Mouse (Mus musculus) retina, embryonic 14.5 days (tissue): Measurements from ENCODE around the gene Bves.

Experiments
- DNase-seq: peaks from one replicate; pipeline ENCODE4 v3.0.0-alpha.2; 2015; ENCODE audit warnings: low spot score

The Bves gene

GRCm38 (mm10) chr10:45356091-45356490 is 20.5 kb downstream of the Bves start:
- DNase-seq: no peak

- no peak for DNase-seq
Measured at GRCm38 (mm10) chr10:45363396-45363795, 27.8 kb downstream of the Bves start.

- peak; percentile 32 for DNase-seq
Measured at GRCm38 (mm10) chr10:45366987-45367705, 31.6 kb downstream of the Bves start.

- DNase-seq: no peak
Measured at GRCm38 (mm10) chr10:45369639-45370038, 34.1 kb downstream of the Bves start.

GRCm38 (mm10) chr10:45370545-45370944 is 35.0 kb downstream of the Bves start:
- DNase-seq: no peak

- peak; percentile 89 for DNase-seq
Measured at GRCm38 (mm10) chr10:45372994-45373692, 37.6 kb downstream of the Bves start.

GRCm38 (mm10) chr10:45378269-45378668 is 42.7 kb downstream of the Bves start:
- DNase-seq: no peak

GRCm38 (mm10) chr10:45381937-45382636 is 46.5 kb downstream of the Bves start:
- peak; percentile 71 for DNase-seq

GRCm38 (mm10) chr10:45382637-45382958 is 47.0 kb downstream of the Bves start:
- DNase-seq: no peak

GRCm38 (mm10) chr10:45398211-45398610 is 62.6 kb downstream of the Bves start:
- DNase-seq: no peak

- no peak for DNase-seq
Measured at GRCm38 (mm10) chr10:45399702-45400243, 64.2 kb downstream of the Bves start.

GRCm38 (mm10) chr10:45410624-45411341 is 75.2 kb downstream of the Bves start:
- peak; percentile 77 for DNase-seq

GRCm38 (mm10) chr10:45411741-45412140 is 76.2 kb downstream of the Bves start:
- DNase-seq: peak; percentile 52

- no peak for DNase-seq
Measured at GRCm38 (mm10) chr10:45412144-45412543, 76.6 kb downstream of the Bves start.
